Comparison of ENCODE assay signal across 16 mouse cellular contexts in genomic region chr1:151980498-151980897, GRCm38 (mm10).
DNase-seq lines count a peak whose midpoint lies in the region; ATAC-seq lines count a peak whose summit lies in the region.
"Had no signal": no experiment of that assay in that cellular context is flagged by ENCODE, and none has a peak within 500 bp of the region (broad histone marks: within the 10 kb centered on the region; RNA-seq: fewer than 3 reads in every experiment).

No protein-coding gene starts in this region.

- peak; percentile 56 for DNase-seq in heart, adult 11 months
- no peak for DNase-seq in heart, postnatal 36 days
- DNase-seq in hindbrain, embryonic 11.5 days (ENCODE audit: low spot score), result no peak
- DNase-seq in cerebellum, adult 11-12 months, result peak; percentile 74
- peak; percentile 60 to 66 for DNase-seq in cerebellum, postnatal 25 days
- no peak for DNase-seq in urinary bladder, postnatal 36 days (ENCODE audit: low spot score in 2 of 2)
- DNase-seq: adrenal gland, adult 8-10 months; layer of hippocampus, adult 9-11 months; right cerebral cortex, adult 18-20 months; spleen, adult 18-20 months; thymus, postnatal 25 days had no signal

- 82% methylated on average over 7 of the region's 7 CpGs for WGBS in hindbrain, embryonic 13.5 days
- WGBS in hindbrain, embryonic 11.5 days, result 86% methylated on average over 7 of the region's 7 CpGs

- no peak for ATAC-seq in hindbrain, embryonic 13.5 days (ENCODE audit: low FRiP score)
- ATAC-seq in hindbrain, embryonic 11.5 days (ENCODE audit: low FRiP score), result no peak

- no peaks in the 10 kb centered on the region for H3K27me3 ChIP-seq in hindbrain, embryonic 13.5 days
- no peaks in the 10 kb centered on the region for H3K27me3 ChIP-seq in hindbrain, embryonic 11.5 days (ENCODE audit: control insufficient read depth, insufficient read depth, low read length)
- H3K27me3 ChIP-seq: embryonic facial prominence, embryonic 12.5 days; hindbrain, embryonic 15.5 days had no signal

- no peak overlapping the region for H3K4me3 ChIP-seq in hindbrain, embryonic 13.5 days
- no peak overlapping the region for H3K4me3 ChIP-seq in hindbrain, embryonic 11.5 days (ENCODE audit: low read depth, low read length)
- H3K4me3 ChIP-seq: embryonic facial prominence, embryonic 12.5 days; forebrain, embryonic 10.5 days; hindbrain, embryonic 15.5 days had no signal

- intact Hi-C loops in heart, postnatal 36 days (cut with DNase I), result loop anchor here (2.0 kb wide), 1 partner anchor 108 kb away; no protein-coding TSS in a partner anchor

- no peak overlapping the region for H3K9ac ChIP-seq in hindbrain, embryonic 13.5 days
- no peak overlapping the region for H3K9ac ChIP-seq in hindbrain, embryonic 11.5 days (ENCODE audit: low read depth, low read length)
- H3K9ac ChIP-seq: embryonic facial prominence, embryonic 12.5 days; hindbrain, embryonic 15.5 days had no signal

- H3K4me2 ChIP-seq in hindbrain, embryonic 13.5 days, result no peak overlapping the region
- no peak overlapping the region for H3K4me2 ChIP-seq in hindbrain, embryonic 11.5 days (replicated peaks; ENCODE audit: low read depth, low read length)
- H3K4me2 ChIP-seq: embryonic facial prominence, embryonic 12.5 days; hindbrain, embryonic 15.5 days; liver, embryonic 11.5 days had no signal

- peak overlapping the region; percentile 5; the same call in 1 of the 2 replicates for H3K27ac ChIP-seq in hindbrain, embryonic 13.5 days
- no peak overlapping the region for H3K27ac ChIP-seq in hindbrain, embryonic 11.5 days (ENCODE audit: low read depth, low read length)
- H3K27ac ChIP-seq: embryonic facial prominence, embryonic 12.5 days; forebrain, embryonic 10.5 days; hindbrain, embryonic 15.5 days had no signal

- H3K4me1 ChIP-seq in hindbrain, embryonic 13.5 days (replicated peaks), result peaks cover 60% of the 10 kb centered on the region
- peaks cover 6% of the 10 kb centered on the region; the same call in 1 of the 2 replicates for H3K4me1 ChIP-seq in hindbrain, embryonic 11.5 days (replicated peaks; ENCODE audit: control insufficient read depth, insufficient read depth, low read length)

- no peaks in the 10 kb centered on the region for H3K9me3 ChIP-seq in hindbrain, embryonic 13.5 days
- H3K9me3 ChIP-seq in hindbrain, embryonic 11.5 days (ENCODE audit: control insufficient read depth, low read length), result no peaks in the 10 kb centered on the region
- H3K9me3 ChIP-seq: embryonic facial prominence, embryonic 12.5 days; forebrain, embryonic 10.5 days; hindbrain, embryonic 15.5 days had no signal

- H3K36me3 ChIP-seq in hindbrain, embryonic 13.5 days, result no peaks in the 10 kb centered on the region
- no peaks in the 10 kb centered on the region for H3K36me3 ChIP-seq in hindbrain, embryonic 11.5 days (ENCODE audit: control insufficient read depth, insufficient read depth, low read length)
- H3K36me3 ChIP-seq: embryonic facial prominence, embryonic 12.5 days; hindbrain, embryonic 15.5 days had no signal

Comparison
In these comparisons a context has a peak if more than half of its experiments do, and no peak if none do; other contexts are left out.
1. DNase-seq: peak in heart, adult 11 months (single experiment), cerebellum, adult 11-12 months (single experiment) and cerebellum, postnatal 25 days (2 of 2); none in heart, postnatal 36 days (0 of 2), hindbrain, embryonic 11.5 days (single experiment) and urinary bladder, postnatal 36 days (0 of 2).